Mouse (Mus musculus): ENCODE results near the gene Syne2. TPM values are rescaled to one million over a fixed set of nuclear protein-coding genes. Genes with fewer than 3 reads are reported as not detected.

Syne2 gene
- polyA plus RNA-seq, 1 experiment from 2014 or later: 41.4 TPM

Small RNA genes within 50 kb of the gene (microRNA-seq; reads per million reads assigned to microRNA genes)
- gene Mir5101: 1.0 reads per million

Other genes starting within 250 kb of the Syne2 start
- gene Ppp2r5e, start 221.9 kb upstream of the Syne2 start, polyA plus RNA-seq (2015; fragmentation: Nextera tagmentation; extraction: Ambion mirVana): 18.1 and 18.9 TPM in 2 replicates
- 5.1 and 5.4 TPM in 2 replicates for gene Wdr89, start 148.6 kb upstream of the Syne2 start, polyA plus RNA-seq (2015; fragmentation: Nextera tagmentation; extraction: Ambion mirVana)
- 10.9 and 12.0 TPM in 2 replicates for gene Sgpp1, start 82.4 kb upstream of the Syne2 start, polyA plus RNA-seq (2015; fragmentation: Nextera tagmentation; extraction: Ambion mirVana)